Mouse (Mus musculus) fibroblast of lung, adult 2 months (primary cell): ENCODE measurements around the gene Bap1.

ENCODE experiments used
- DNase-seq: peaks from one replicate; pipeline ENCODE4 v3.0.0-alpha.2; 2011; ENCODE audit warnings: low read depth

Bap1 gene

DNA sequence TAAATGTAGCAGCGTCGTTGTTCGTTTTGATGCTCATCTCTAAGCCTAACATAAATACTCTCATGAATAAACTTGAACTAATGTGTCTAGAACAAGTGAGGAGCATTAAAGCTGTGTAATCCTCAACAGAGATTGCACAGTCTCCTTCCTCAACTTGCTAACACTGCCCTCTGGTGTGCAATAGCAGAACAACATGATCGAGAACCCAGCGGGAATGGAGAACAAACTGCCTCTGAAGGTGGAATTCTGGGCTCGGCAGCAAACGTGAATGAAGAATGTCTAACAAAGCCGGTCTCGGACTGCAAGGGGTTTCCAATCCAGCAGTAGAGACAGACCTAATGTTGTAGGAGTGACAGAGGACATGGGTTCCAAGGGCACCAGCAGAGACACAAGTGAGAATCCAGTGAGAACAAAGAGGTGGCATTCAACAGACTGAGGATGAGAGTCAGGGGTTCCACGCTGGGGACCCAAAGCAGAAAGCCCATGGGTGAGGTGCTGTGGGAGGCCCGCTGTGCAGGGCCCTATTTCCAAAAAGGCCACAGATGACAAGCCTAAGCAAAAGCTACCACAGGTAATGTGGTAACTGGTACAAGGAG is 17.2 kb upstream of the Bap1 start:
- DNase-seq, result no peak

DNA sequence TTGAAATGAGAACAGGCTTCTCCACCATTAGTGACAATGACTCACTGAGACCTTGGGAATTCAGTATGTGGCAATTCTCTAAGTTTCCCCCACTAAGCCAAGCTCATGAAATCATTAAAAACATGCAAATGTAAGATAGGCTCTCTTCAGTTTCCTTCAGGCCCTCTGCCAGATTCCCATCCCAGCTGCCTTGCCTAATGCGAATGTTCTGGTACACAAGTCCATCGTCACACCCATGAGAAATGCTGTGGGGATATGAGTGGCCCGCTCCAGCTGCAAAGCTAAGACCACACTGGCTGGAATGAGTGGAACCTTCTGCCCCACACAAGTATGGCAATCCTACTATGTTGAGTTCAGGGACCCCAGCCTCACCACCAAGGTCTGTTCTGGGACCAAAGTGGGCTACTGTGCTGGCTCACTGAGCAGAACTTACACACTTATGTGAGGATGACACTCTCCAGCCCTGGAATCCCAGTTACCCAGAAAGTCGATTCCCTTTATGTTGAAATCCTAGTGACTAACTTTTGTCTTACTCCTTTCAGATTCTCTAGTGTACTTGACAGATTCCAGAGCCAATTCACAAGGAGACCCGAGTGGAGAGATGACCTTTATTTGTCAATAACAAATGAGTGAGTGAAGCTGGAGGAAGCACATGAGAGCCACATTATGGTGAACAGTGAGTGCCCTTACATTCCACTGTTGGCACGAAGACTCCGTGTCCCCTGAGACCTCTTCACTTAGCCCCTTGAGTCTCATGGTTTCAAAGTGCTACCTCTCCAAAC is 14.0 kb upstream of the Bap1 start:
- DNase-seq, result peak; percentile 43

DNA sequence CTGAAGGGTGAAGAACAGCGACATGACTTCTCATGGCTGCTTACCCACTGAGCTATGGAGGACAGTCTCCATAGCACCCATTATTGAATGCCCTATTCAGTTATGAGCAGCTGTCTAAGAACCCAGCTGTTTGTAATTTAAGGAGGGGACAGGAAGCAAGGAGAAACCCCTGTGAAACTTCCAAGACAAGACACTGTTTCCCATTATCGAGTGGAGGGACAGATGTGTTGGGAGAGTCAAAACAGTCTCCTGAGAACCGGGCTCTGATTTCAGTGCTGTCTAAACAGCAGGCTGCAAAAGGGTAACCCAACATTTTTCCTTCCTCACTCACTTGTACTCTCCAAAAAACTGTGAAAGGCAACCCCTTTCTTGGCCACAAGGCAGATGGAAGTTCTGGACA is 10.7 kb upstream of the Bap1 start:
- DNase-seq, result no peak

DNA sequence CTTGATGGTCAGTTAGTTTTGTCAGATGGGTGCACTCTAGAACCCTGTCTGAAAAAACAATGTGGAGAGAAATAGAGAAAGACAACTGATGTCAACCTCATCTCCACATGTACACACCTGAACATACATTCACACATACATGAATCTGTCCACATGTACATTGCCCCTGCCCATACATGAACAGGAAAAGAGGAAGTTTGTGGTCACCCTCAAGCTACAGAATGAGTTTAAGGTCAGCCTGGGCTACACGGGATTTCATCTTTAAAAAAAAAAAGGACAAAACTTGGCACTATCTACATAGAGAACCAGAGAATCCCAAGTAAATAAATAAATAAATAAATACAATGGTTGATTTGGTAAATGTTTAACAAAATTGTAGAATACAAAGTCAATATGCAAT is 6.5 kb upstream of the Bap1 start:
- DNase-seq, result no peak

DNA sequence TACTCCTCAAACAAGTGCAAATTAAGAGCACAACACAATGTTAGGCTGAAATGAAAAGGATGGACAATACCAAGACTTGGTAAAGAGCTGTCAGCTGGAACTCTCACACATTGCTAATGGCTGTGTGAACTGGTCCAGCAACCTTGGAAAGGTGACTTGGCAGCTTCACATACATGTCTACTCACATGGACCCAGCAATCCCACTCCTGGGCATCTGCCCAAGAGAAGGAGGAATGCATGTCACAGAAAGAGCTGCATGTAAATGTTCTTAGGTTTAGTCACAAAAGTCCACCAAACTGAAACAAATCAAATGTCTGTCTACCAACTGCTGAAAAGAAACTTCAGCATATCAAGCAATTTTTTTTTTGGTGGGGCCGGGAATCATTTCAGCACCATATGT is 5.3 kb upstream of the Bap1 start:
- DNase-seq, result no peak

DNA sequence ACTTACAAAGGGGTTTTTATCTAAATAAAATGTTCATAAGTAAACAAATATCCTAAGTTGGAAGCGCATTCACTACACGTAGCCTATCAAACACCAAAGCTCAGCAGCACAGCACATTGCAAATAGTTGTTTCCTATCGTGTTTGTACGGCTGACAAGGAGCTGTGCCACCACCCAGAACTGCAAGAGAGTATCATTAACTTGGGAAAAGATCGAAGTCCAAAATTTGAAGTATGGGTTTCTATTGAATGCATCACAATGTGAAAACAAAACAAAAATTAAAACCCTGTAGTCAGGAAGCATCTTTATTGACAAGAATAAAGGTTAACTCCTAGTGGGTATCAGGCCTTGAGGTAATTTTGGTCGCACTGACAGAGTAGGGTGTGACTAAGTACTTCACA is 2.9 kb upstream of the Bap1 start:
- no peak for DNase-seq

DNA sequence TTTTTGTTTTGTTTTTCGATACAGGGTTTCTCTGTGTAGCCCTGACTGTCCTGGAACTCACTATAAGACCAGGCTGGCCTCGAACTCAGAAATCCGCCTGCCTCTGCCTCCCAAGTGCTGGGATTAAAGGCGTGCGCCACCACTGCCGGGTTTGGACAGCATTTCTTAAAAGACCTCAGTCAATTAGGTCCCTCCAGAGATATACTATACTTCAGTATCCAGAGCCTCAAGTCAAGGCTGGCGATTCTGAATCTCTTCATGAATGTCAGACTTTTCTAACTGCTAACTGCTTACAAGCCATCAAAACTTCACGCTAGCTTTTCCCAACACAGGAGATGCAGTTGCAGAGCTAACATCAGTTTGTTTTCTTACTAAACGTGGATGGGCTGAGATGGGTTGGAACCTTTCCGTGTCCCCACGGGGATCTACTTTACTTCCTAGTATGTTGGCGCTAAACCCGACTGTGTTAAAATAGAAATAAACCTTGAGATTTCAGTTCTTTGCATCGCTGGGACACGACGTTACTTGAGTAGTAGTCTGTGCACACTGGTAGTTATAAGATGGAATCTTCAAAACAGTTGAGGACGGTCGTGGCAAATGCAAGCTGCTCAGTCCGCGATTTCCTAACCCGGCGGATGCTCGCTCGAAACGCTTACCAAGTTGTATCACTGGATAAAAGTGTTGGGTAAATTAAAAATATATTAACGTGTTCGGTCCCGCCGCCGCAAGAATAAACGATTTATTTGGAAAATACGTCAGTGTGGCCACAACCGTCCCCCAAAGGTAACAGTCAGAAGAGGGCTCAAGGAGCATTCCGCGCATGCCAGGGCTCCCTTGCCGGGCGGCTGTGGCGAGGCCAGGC is 797 bp upstream of the Bap1 start:
- DNase-seq, result no peak

DNA sequence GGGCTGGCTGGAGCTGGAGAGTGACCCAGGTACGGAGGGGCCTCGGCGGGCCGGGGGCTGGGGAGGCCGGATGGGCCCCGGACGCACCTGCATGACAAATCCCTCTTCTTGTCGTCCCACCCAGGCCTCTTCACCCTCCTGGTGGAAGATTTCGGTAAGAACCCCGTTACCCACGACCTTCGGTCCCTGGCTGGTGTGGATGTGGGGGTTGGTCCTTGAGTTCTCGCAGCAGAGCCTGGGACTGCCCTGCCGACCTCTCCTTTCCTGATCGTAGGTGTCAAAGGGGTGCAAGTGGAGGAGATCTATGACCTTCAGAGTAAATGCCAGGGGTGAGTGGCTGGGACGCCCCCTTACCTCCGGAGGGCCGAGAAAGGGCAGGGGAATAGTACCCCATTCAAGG is 376 bp downstream of the Bap1 start:
- DNase-seq, result no peak

DNA sequence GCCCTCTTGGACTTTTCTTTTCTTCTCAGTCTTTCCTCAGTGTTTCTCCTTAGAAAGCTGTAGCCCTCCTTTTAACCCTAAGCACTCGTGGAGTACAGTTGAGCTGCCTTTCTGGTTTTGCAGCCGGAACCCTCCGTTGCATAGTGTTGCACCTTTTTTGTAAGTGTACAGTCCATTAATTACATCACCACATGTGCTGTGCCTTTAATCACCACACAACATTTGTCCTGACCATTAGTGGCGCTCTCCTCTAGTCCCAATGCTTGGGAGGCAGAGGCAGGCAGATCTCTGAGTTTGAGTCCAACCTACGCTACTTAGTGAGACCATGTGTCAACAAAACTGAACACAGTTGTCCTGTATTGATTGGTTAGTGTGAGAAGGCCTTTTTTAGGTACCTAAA is 841 bp downstream of the Bap1 start:
- DNase-seq, result no peak

DNA sequence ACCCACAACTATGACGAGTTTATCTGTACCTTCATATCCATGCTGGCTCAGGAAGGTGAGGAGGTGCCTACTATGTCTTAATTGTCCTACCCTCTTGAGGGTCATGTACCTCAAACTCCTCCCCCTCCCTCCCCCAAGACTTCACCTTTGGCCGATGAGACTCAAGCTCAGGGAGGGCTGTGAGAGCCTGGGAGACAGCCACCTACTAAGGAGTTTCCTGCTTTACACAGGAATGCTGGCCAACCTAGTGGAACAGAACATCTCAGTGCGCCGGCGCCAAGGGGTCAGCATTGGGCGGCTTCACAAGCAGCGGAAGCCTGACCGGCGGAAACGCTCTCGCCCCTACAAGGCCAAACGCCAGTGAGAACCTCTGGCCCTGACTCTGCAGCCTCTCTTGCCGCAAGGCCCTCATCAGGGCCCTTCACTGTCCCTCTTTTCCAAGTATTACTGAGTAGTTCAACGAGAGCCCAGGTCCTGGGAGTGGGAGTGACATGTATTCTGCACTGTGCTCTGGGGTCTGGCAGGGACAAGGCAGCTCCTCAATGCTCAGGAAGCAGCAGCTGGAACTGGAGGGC is 7.3 kb downstream of the Bap1 start:
- DNase-seq, result no peak

DNA sequence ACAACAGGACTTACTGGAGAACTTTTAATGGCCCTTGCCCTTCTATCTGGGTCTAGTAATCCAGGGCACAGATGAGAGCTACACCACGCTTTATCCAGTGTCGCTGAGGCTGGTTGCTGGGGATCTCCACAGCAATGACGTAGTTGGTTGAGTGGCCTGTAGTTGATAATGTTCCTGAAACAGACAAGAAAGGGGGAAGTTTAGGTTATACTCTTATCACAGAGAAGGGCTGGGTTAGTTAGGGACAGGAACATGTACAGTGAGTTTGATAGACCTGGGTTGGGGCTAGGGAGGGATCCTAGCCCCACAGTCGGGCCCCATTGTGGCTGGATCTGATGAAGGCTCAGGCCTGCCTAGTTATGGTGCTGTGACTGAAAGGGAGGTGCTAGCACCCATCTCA is 9.1 kb downstream of the Bap1 start:
- no peak for DNase-seq

DNA sequence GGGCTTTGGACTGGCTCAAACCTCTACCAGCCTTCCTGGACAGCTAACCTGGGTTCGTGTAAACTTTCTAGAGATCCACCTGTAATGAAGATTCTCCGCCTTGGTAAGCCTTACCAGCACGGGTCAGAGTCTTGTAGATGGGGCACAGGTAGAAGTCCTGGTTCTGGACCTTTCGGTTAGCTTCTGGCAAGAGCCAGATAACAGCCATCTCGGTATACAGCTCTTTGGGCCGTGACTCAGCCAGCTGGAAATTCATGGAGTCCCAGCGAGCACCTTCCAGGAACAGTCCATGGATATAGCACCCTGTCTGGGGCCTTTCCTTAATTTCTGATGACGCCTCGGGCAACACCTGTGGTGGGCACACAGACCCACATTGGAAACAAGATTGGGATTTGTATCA is 9.7 kb downstream of the Bap1 start:
- DNase-seq, result no peak

DNA sequence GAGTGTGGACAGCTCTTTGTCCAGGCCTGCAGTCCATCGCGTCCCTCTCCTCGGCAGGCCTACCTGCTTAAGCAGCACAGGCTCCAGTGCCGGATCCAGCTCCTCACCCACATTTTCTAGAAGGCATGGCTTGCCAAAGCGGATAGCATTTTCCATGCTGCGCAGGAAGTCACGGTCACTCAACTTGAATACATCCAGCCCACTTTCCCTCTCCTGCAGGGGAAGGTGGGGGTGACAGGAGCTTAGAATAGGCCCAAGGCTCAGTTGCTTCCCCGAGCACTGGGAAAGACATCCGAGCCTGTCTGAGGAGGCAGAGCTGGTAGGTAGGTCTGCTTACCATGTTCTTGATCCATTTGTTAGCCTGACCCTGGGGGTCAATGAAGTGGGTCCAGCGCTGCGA is 16.4 kb downstream of the Bap1 start:
- no peak for DNase-seq

DNA sequence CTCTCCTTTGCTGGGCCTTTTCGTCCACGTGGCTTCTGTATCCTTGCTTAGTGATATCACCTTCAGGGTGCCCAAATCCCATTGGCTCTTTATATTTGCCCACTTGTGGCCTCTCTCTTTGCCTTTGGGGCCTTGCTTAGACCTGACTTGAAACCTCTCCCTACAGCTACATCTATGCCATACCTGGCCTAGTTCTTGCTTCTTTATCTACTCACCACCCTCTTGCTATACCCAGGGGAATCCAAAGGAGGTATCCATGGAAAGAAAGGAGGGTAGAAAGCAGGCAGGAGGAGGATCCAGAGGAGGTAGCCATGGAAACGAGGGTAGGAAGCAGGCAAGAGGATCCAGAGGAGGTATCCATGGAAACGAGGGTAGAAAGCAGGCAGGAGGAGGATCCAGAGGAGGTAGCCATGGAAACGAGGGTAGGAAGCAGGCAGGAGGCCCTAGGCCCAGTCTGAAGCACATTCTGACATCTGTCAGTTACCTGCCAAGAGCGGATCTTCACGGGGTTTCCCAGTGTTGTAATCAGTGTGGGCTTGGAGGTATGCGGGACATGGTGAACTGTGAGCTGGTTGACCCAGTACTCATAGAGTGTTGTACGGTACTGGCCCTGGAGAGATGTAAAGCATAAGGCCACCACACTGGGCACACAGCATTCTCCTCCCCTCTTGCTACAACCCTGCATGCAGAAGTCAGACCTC is 17.2 kb downstream of the Bap1 start:
- no peak for DNase-seq

DNA sequence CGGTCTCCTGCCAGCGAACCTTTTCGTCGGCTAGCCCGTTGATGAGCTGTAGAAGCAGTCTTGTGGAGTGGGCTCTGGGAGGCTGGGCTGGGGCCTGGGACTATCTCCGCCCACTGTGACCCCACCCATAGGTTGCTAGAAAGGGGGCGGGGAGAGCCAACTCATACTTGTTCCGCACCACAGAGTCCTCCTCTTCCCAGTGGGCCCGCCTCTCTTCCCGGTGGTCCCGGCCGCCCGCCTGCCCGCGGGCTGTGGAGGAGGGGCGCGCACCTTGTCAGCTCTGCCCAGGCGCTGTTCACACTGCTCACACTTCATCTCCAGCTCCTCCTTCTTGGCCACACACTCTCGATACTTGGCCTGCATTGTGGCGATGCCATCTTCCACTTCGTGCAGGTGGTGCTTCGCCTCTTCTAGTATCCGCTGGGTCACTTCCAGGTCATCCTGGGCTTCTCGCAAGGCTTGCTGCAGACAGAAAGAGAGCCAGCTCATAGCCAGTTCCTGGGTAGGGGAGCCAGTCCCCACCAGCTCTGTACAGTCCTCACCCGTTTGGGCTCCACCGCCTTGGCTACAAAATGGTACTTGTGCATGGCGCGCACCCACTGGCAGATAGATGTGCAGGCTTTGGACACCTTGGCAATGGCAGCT is 18.3 kb downstream of the Bap1 start:
- DNase-seq, result no peak

DNA sequence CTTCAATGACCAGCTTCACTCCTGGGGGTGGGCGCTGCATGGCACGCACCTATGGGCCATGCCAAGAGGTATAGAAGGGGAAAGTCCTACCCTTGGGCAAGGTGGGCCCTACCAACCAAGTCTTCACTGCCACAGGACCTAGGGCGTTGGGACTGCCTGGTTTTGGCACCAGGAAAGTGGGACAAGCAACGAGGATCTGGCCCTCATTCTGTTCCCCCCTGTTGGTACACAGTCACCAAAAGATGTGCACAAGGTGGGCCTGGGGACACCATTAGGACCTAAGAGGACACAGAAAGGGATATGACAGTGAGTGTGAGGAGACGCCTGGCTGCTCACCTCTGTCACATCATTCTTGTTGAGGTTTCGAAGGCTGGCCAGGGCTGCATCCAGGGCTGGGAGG is 19.9 kb downstream of the Bap1 start:
- DNase-seq, result no peak

DNA sequence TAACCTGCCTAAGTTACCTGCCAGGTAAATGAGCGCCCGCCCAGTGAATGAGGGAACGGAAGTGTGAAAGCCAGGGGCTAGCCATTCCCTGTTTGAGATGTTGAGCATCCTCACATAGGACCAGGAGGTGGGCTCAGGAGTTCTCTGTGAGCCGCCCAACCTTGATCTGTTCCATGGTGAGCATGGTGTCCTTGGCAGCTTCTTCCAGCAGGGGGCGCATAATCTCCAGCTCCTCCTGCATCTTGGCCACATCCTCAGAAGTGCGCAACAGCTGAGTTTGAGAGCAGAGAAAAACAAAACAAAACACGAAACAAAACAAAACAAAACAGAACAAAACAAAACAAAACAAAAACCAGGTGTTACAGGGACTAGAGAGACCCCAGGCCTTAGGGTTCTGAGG is 20.9 kb downstream of the Bap1 start:
- DNase-seq, result peak; percentile 22

DNA sequence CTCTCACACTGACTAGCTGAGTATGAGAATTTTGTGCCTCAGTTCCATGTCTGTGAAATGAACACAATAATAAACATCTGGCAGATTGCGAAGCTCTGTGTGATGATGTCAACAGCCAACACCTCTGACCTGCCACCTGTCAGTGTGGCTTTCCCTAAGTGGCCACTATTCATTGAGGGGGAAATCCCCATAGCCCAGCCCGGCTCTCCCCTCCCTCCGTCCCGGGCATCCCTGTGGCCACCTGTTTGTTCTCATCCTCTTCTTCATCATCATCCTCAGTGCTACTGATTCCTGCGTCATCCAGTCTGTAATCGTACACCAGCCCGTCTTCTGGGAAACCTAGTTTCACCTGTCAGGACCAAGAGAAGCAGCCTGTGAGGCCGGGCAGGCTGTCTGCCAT is 34.5 kb downstream of the Bap1 start:
- DNase-seq, result no peak
